Mouse (Mus musculus): ENCODE results near the gene Rapgef6.

GRCm38 (mm10) chr11:54614560-54614959 lies 91.9 kb downstream of the Rapgef6 start:
- TF ChIP-seq POLR2A (IDR thresholded peaks at IDR 0.05; ENCODE audit: insufficient read depth, low read depth, low read length) (no peak), CTCF (IDR thresholded peaks at IDR 0.05) (no peak)

All from heart, adult 2 months (tissue).